Mouse (Mus musculus): ENCODE results near the gene Fen1. TPM values are rescaled to one million over a fixed set of nuclear protein-coding genes. Genes with fewer than 3 reads are reported as not detected.
A peak's percentile ranks its signal among the peaks of the same experiment; 100 is the strongest.

The Fen1 gene
- polyA plus RNA-seq, 1 experiment from 2014 or later, result 135 TPM

- H3K4me2 ChIP-seq (ENCODE audit: low read depth, severe bottlenecking), result peak overlapping the region; percentile 55
- peak overlapping the region; percentile 72 for H3K4me3 ChIP-seq (ENCODE audit: low read depth, low read length)
- no peaks in the 10 kb centered on the region for H3K9me3 ChIP-seq (ENCODE audit: control insufficient read depth, low read length)
- ATAC-seq (ENCODE audit: insufficient number of reproducible peaks, low FRiP score, low TSS enrichment, low read depth), result peak; percentile 70
- H3K9ac ChIP-seq (ENCODE audit: low read length), result peak overlapping the region; percentile 80
- DNase-seq (ENCODE audit: low spot score), result peak; percentile 76
- H3K27me3 ChIP-seq (ENCODE audit: control insufficient read depth, insufficient read depth, low read length), result no peaks in the 10 kb centered on the region
- peak overlapping the region; percentile 76 for H3K27ac ChIP-seq (replicated peaks; ENCODE audit: low read depth, low read length)
- peaks cover 22% of the 10 kb centered on the region for H3K36me3 ChIP-seq (ENCODE audit: control insufficient read depth, insufficient read depth, low read length)
- WGBS, result under 1% methylated on average over 35 of the region's 35 CpGs
- H3K4me1 ChIP-seq (ENCODE audit: control insufficient read depth, insufficient read depth, low read length), result peaks cover 14% of the 10 kb centered on the region
Measured at GRCm38 (mm10) chr19:10183299-10183983, 20.5 kb downstream of the Fen1 start.

GRCm38 (mm10) chr19:10182670-10183298, 21.2 kb downstream of the Fen1 start, which contains the start of gene Fads1:
Gene Fads1, plus strand, starts transcription at chr19:10182888.
- under 1% methylated on average over 69 of the region's 70 CpGs for WGBS
- ATAC-seq (ENCODE audit: insufficient number of reproducible peaks, low FRiP score, low TSS enrichment, low read depth), result peak; percentile 95

GRCm38 (mm10) chr19:10182142-10182541, 21.8 kb downstream of the Fen1 start:
- peaks cover 8% of the 10 kb centered on the region; the same call in 1 of the 2 replicates for H3K4me1 ChIP-seq (ENCODE audit: control insufficient read depth, insufficient read depth, low read length)
- WGBS, result 42% methylated on average over 7 of the region's 7 CpGs
- no peak overlapping the region for H3K27ac ChIP-seq (replicated peaks; ENCODE audit: low read depth, low read length)
- no peak overlapping the region for H3K9ac ChIP-seq (ENCODE audit: low read length)
- no peaks in the 10 kb centered on the region for H3K9me3 ChIP-seq (ENCODE audit: control insufficient read depth, low read length)
- no peak for ATAC-seq (ENCODE audit: insufficient number of reproducible peaks, low FRiP score, low TSS enrichment, low read depth)
- H3K36me3 ChIP-seq (ENCODE audit: control insufficient read depth, insufficient read depth, low read length), result peaks cover 16% of the 10 kb centered on the region
- no peaks in the 10 kb centered on the region for H3K27me3 ChIP-seq (ENCODE audit: control insufficient read depth, insufficient read depth, low read length)
- H3K4me2 ChIP-seq (ENCODE audit: low read depth, severe bottlenecking), result peak overlapping the region; percentile 29; the same call in 1 of the 2 replicates
- no peak for DNase-seq (ENCODE audit: low spot score)
- H3K4me3 ChIP-seq (ENCODE audit: low read depth, low read length), result peak overlapping the region; percentile 72

More at GRCm38 (mm10) chr19:10182670-10183298, 21.2 kb downstream of the Fen1 start, which contains the start of gene Fads1:
- DNase-seq (ENCODE audit: low spot score), result peak; percentile 95
- Histone ChIP-seq H3K9me3 (ENCODE audit: control insufficient read depth, low read length) (no peaks in the 10 kb centered on the region), H3K27me3 (ENCODE audit: control insufficient read depth, insufficient read depth, low read length) (no peaks in the 10 kb centered on the region), H3K4me1 (ENCODE audit: control insufficient read depth, insufficient read depth, low read length) (peaks cover 8% of the 10 kb centered on the region; the same call in 1 of the 2 replicates), H3K4me3 (ENCODE audit: low read depth, low read length) (peak within 1 kb of the TSS; percentile 72), H3K36me3 (ENCODE audit: control insufficient read depth, insufficient read depth, low read length) (peaks cover 16% of the 10 kb centered on the region), H3K27ac (replicated peaks; ENCODE audit: low read depth, low read length) (peak within 1 kb of the TSS; percentile 76), H3K9ac (ENCODE audit: low read length) (peak within 1 kb of the TSS; percentile 80), H3K4me2 (ENCODE audit: low read depth, severe bottlenecking) (peak within 1 kb of the TSS; percentile 55)

GRCm38 (mm10) chr19:10181225-10181624, 22.7 kb downstream of the Fen1 start:
- WGBS, result 94% methylated on average over 7 of the region's 7 CpGs
- peaks cover 8% of the 10 kb centered on the region; the same call in 1 of the 2 replicates for H3K4me1 ChIP-seq (ENCODE audit: control insufficient read depth, insufficient read depth, low read length)
- no peak overlapping the region for H3K9ac ChIP-seq (ENCODE audit: low read length)
- H3K36me3 ChIP-seq (ENCODE audit: control insufficient read depth, insufficient read depth, low read length), result peaks cover 10% of the 10 kb centered on the region
- ATAC-seq (ENCODE audit: insufficient number of reproducible peaks, low FRiP score, low TSS enrichment, low read depth) (no peak), DNase-seq (ENCODE audit: low spot score) (no peak)
- no peaks in the 10 kb centered on the region for H3K27me3 ChIP-seq (ENCODE audit: control insufficient read depth, insufficient read depth, low read length)
- no peak overlapping the region for H3K4me3 ChIP-seq (ENCODE audit: low read depth, low read length)
- H3K4me2 ChIP-seq (ENCODE audit: low read depth, severe bottlenecking), result no peak overlapping the region
- H3K9me3 ChIP-seq (ENCODE audit: control insufficient read depth, low read length), result no peaks in the 10 kb centered on the region
- no peak overlapping the region for H3K27ac ChIP-seq (replicated peaks; ENCODE audit: low read depth, low read length)

GRCm38 (mm10) chr19:10176941-10177372, 27.0 kb downstream of the Fen1 start:
- Histone ChIP-seq H3K4me2 (ENCODE audit: low read depth, severe bottlenecking) (no peak overlapping the region), H3K9me3 (ENCODE audit: control insufficient read depth, low read length) (no peaks in the 10 kb centered on the region), H3K4me1 (ENCODE audit: control insufficient read depth, insufficient read depth, low read length) (no peaks in the 10 kb centered on the region), H3K27ac (replicated peaks; ENCODE audit: low read depth, low read length) (no peak overlapping the region), H3K9ac (ENCODE audit: low read length) (no peak overlapping the region), H3K27me3 (ENCODE audit: control insufficient read depth, insufficient read depth, low read length) (no peaks in the 10 kb centered on the region), H3K4me3 (ENCODE audit: low read depth, low read length) (no peak overlapping the region), H3K36me3 (ENCODE audit: control insufficient read depth, insufficient read depth, low read length) (no peaks in the 10 kb centered on the region)
- DNase-seq (ENCODE audit: low spot score), result no peak
- ATAC-seq (ENCODE audit: insufficient number of reproducible peaks, low FRiP score, low TSS enrichment, low read depth), result no peak
- 68% methylated on average over 7 of the region's 7 CpGs for WGBS

- Histone ChIP-seq H3K9me3 (ENCODE audit: control insufficient read depth, low read length) (no peaks in the 10 kb centered on the region), H3K4me2 (ENCODE audit: low read depth, severe bottlenecking) (no peak overlapping the region), H3K36me3 (ENCODE audit: control insufficient read depth, insufficient read depth, low read length) (no peaks in the 10 kb centered on the region), H3K9ac (ENCODE audit: low read length) (no peak overlapping the region), H3K27ac (replicated peaks; ENCODE audit: low read depth, low read length) (no peak overlapping the region), H3K4me1 (ENCODE audit: control insufficient read depth, insufficient read depth, low read length) (no peaks in the 10 kb centered on the region), H3K4me3 (ENCODE audit: low read depth, low read length) (no peak overlapping the region), H3K27me3 (ENCODE audit: control insufficient read depth, insufficient read depth, low read length) (no peaks in the 10 kb centered on the region)
- 71% methylated on average over 1 of the region's 1 CpGs for WGBS
- DNase-seq (ENCODE audit: low spot score), result no peak
- ATAC-seq (ENCODE audit: insufficient number of reproducible peaks, low FRiP score, low TSS enrichment, low read depth), result no peak
Measured at GRCm38 (mm10) chr19:10176477-10176876, 27.5 kb downstream of the Fen1 start.

- no peaks in the 10 kb centered on the region for H3K27me3 ChIP-seq (ENCODE audit: control insufficient read depth, insufficient read depth, low read length)
- WGBS, result 80% methylated on average over 4 of the region's 4 CpGs
- H3K9me3 ChIP-seq (ENCODE audit: control insufficient read depth, low read length), result no peaks in the 10 kb centered on the region
Measured at GRCm38 (mm10) chr19:10174956-10175355, 29.0 kb downstream of the Fen1 start.

GRCm38 (mm10) chr19:10173844-10174539, 30.0 kb downstream of the Fen1 start:
- Histone ChIP-seq H3K9ac (ENCODE audit: low read length) (no peak overlapping the region), H3K27me3 (ENCODE audit: control insufficient read depth, insufficient read depth, low read length) (no peaks in the 10 kb centered on the region), H3K27ac (replicated peaks; ENCODE audit: low read depth, low read length) (no peak overlapping the region), H3K4me1 (ENCODE audit: control insufficient read depth, insufficient read depth, low read length) (no peaks in the 10 kb centered on the region), H3K4me3 (ENCODE audit: low read depth, low read length) (no peak overlapping the region), H3K4me2 (ENCODE audit: low read depth, severe bottlenecking) (no peak overlapping the region), H3K36me3 (ENCODE audit: control insufficient read depth, insufficient read depth, low read length) (no peaks in the 10 kb centered on the region), H3K9me3 (ENCODE audit: control insufficient read depth, low read length) (no peaks in the 10 kb centered on the region)
- ATAC-seq (ENCODE audit: insufficient number of reproducible peaks, low FRiP score, low TSS enrichment, low read depth) (no peak), DNase-seq (ENCODE audit: low spot score) (no peak)
- 93% methylated on average over 7 of the region's 7 CpGs for WGBS

More at GRCm38 (mm10) chr19:10174956-10175355, 29.0 kb downstream of the Fen1 start:
- no peak overlapping the region for H3K27ac ChIP-seq (replicated peaks; ENCODE audit: low read depth, low read length)
- ATAC-seq (ENCODE audit: insufficient number of reproducible peaks, low FRiP score, low TSS enrichment, low read depth), result no peak
- no peak overlapping the region for H3K9ac ChIP-seq (ENCODE audit: low read length)
- H3K36me3 ChIP-seq (ENCODE audit: control insufficient read depth, insufficient read depth, low read length), result no peaks in the 10 kb centered on the region
- no peak overlapping the region for H3K4me3 ChIP-seq (ENCODE audit: low read depth, low read length)
- no peaks in the 10 kb centered on the region for H3K4me1 ChIP-seq (ENCODE audit: control insufficient read depth, insufficient read depth, low read length)
- no peak overlapping the region for H3K4me2 ChIP-seq (ENCODE audit: low read depth, severe bottlenecking)
- DNase-seq (ENCODE audit: low spot score), result no peak
